Mouse (Mus musculus): ENCODE results near the gene Cds2.
"Not testable (repeated sequence)": the region's sequence is repeated elsewhere in the genome, so short reads cannot be mapped to it uniquely, and the experiment has no call there.

Gene Cds2

GRCm38 (mm10) chr2:132262879-132263398, at the start of gene Cds2:
Cds2 (plus strand) TSS chr2:132263148.
- peak; percentile 96 for DNase-seq (ENCODE audit: low read depth)

DNA sequence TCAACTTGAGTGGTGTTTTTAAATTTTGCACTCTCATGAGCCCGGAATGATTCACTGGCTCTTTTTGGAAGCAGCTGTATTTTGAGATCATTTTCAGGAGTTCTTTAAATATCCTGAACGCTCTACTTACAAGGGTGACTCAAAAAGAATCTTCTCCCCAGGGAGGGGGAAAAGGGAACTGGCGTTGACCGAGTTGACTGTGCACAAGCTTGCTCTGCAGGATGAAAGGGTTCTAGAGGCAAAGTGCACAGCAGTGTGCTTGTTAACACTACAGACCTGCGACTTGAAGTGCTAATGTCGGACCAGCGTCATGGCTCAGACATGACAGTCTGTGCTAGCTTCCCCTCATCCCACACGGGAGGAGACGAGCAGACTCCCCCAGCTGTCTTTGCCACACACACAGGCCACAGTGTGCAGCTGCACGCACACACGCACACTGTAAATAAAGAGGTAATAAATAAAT, 41.3 kb upstream of the Cds2 start:
- DNase-seq (ENCODE audit: low read depth), result no peak

DNA sequence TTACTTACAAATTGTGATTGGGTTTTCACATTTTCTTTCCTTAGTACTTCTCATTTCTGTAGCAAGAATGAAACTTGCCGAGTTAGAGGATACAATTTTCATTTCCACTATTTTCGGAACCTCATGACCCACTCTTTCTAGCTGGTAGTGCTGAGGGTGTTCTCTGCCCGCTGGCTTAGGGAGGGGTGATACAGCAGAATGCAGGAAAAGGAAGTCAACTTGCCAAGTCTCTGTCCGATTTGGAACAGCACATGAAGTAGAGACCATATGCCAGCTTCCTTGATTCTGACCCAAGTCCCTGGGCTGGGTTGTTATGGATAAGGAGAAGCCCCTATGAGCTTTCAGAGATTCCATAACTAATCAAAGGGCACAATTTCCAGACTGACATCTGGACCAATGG, 38.6 kb upstream of the Cds2 start:
- DNase-seq (ENCODE audit: low read depth), result no peak

- DNase-seq (ENCODE audit: low read depth), result no peak
Observed at GRCm38 (mm10) chr2:132232413-132232945, 30.5 kb upstream of the Cds2 start.

- DNase-seq (ENCODE audit: low read depth), result no peak
Observed at GRCm38 (mm10) chr2:132233985-132234765, 28.8 kb upstream of the Cds2 start.

DNA sequence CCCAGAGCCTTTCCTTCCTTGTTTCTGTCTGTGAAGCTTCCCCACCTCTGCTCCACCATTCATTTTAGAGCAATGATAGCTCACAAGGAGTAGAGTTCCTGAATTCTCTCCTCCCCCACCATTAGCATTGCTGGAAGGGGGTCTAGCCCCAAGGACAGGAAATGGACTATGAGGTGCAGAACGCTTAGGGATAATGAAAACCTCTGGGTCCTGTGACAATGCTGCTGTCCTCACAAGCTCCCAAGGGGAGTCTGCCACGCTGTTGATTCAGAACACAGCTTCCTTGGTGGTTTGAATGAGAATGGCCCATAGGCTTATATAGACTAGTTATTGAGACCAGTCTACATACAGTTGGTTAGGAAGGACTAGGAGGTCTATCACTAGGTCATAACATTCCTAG, 27.7 kb upstream of the Cds2 start:
- DNase-seq (ENCODE audit: low read depth), result no peak

- no peak for DNase-seq (ENCODE audit: low read depth)
Observed at GRCm38 (mm10) chr2:132235975-132236374, 27.0 kb upstream of the Cds2 start.

- DNase-seq (ENCODE audit: low read depth), result not testable (repeated sequence)
Observed at GRCm38 (mm10) chr2:132239434-132239833, 23.5 kb upstream of the Cds2 start.

DNA sequence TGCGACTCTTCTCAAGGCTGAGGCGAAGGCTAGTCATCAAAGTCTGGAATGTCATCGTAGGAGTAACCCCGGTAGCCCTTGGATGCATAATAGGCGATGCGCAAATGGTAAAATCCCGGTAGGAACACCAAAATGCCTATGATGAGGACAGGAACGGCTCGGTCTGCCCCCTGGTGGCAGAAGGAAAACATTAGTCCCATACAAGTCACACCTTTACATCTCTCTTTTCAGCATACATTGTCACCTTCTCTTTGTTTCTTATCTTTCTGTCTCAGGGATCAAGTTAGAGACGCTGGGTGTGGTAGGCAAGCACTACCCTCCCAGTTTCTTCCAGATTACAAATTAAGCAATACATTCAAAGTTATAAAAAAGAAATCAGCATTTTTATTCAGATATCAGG, 22.5 kb upstream of the Cds2 start:
- peak; percentile 31 for DNase-seq (ENCODE audit: low read depth)

DNA sequence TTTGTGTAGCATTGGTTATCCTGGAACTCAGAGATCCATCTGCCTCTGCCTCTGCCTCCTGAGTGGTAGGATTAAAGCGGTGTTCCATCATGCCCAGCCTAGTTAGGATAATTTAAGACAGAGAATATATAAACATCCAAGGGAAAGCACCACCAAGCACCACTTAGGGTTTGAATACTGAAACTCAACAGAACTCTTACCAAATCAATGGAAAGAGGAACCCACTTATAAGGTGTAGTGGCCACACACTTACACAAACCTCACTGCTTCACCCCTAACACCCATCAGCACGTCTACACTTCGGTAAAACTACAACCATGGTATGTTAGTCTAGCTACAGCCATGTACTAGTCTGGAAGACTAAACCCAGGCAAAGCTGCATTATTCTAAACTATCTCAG, 19.6 kb upstream of the Cds2 start:
- DNase-seq (ENCODE audit: low read depth), result no peak

DNA sequence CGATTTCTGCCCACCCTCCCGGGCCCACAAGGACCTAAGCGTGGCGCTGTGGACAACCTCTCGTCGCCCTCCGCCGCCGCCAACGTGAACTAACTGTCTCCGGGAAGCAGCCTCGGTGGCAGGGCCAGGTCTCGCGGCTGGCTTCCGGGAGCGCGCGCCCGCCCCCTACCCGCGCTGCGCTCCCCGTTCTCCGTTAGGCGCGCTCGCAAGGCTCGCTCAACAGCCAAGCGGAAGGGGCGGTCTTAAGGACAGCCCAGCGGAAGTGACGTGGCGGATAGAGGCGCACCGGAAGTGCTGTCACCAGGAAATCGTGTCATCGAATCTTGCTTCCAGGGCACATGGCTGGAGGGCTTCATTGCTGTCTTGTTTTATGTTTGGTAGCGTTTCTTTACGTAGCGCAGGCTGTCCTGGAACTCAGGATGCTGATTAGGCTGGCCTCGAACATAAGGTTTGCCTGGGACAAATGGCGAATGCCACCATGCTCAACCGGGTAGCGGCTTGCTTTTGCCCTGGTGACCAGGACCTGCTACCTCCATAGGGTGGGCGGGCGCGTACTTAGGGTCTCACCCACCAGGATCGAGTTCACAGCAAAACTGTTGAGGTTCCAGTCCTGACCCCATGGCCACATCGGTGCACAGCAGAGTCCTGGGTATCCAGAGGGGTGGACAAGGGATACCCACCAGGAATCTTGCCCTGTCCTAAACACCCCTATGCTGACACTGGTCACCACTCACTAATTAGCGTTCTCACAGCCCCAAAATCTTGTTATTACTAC, 15.2 kb upstream of the Cds2 start, which contains the start of gene Tmem230:
Tmem230 (minus strand) TSS at position 269 of the 775 bp plus-strand sequence.
- DNase-seq (ENCODE audit: low read depth), result peak; percentile 91

DNA sequence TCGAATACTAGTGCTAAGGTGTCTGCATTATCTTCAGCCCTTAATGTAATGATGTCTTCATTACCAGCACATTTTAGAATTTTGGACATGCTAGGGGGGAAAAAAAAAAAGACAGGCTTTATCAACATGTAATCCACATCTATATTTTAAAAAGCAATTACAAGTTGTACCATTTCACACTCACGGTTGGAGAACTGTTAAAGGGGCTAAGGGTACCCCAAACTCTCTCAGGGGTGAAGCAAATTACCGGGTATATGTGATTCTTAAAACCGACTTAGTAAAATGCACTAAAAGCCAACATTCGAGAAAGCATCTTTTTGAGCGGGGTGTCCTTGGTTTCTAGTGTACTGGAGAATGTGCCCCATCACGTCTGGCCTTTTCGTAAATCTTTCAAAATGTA, 11.0 kb upstream of the Cds2 start:
- DNase-seq (ENCODE audit: low read depth), result no peak

DNA sequence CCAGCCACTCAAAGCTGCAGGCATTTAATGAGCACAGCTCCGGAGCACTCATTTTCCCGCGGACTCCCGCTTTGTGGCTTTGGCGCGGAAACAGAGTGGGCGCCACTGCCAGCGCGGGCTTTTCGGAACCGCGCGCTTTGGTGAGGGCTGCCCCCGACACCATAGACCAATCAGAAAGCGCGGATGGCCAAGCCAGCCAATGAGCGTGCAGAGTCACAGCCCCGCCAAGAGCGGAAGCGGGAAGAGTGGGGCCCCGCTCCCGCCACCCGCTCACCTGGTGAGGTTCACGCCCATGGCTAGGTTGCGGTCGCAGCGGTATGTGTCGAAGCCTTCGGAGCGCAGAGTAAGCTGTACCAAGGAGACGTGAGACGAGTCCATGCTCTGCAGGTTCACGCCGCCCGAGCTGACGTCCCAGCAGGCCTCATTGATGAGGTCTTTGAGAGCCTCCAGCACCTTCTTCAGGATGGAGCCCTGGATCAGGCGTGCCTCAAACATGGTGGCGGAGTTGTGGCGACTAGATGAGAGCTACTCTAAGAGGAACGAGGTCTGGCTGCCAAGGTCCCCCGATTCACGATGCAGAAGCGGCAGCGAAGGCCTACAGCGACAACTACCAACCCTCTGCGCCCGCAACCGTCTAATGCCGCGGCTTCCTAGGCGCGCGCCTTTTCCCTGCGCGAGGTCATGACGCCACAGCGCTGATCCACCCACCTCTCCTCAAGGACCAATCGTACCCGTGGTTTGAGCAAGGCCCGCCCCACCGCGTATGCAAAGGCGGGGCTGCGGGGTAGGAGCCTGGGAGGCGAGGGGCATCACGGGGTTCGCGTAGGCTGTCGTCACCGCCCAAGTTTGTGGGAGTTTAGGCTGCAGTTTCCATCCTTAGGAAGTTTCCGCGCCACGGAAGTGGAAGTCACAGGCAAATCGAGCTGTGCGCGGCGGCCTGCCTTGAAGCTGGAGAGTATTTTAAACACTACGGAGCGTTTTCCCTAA, 10.1 kb upstream of the Cds2 start, which contains the start of gene Pcna:
Pcna (minus strand) TSS at position 773 of the 987 bp plus-strand sequence.
- DNase-seq (ENCODE audit: low read depth), result peak; percentile 96

- DNase-seq (ENCODE audit: low read depth), result no peak
Observed at GRCm38 (mm10) chr2:132253603-132254002, 9.3 kb upstream of the Cds2 start.

DNA sequence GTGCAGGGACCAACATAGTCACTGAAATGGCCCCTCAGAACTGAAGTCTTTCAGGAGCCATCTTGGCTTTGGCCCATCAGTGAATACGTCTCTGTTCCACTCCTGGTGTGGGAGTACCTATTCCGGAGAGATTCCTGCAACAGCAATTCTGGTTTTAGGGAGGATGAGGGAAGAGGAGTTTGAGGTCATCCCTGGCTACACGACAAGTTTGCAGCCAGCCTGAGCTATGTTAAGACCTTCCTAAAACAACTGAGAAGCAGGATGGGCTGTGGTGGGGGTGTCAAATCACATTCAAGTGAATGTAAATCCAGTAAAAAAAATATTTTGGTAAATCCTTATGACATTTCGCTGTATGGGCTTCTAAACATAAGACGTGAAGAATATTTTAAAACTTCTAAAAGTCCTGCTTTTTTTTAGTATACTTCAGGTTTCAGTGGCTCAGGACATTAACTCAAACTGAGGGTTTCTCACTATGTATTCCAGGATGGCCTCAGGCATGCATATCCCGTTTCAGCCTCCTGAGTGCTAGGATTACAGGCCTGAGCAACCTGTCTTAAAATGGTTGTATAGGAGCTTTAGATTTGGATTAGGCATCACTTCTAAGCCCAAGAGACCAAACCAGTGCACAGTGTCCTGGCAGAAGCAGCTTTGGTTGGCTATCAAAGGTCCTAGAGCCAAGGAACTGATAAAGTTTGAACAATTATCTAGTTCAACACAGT, 5.4 kb upstream of the Cds2 start:
- no peak for DNase-seq (ENCODE audit: low read depth)

DNA sequence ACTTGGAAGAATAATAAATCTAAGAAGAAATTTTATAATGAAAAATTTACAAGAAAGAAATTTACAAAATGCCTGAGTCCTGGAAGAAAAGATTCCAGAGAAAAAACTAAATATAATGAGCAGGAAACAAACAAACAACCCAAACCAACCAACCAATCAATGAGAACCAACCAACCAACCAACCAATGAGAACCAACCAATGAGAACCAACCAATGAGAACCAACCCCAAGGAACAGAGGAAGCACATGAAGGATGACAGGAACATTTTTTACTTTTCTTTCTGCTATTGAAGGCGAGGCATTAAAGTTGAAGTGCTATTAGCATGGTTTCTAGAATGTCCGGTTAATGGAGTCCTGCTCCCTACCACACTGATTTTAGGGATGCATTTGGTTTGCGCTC, 2.3 kb upstream of the Cds2 start:
- no peak for DNase-seq (ENCODE audit: low read depth)

- DNase-seq (ENCODE audit: low read depth), result no peak
Observed at GRCm38 (mm10) chr2:132262175-132262574, 773 bp upstream of the Cds2 start.

DNA sequence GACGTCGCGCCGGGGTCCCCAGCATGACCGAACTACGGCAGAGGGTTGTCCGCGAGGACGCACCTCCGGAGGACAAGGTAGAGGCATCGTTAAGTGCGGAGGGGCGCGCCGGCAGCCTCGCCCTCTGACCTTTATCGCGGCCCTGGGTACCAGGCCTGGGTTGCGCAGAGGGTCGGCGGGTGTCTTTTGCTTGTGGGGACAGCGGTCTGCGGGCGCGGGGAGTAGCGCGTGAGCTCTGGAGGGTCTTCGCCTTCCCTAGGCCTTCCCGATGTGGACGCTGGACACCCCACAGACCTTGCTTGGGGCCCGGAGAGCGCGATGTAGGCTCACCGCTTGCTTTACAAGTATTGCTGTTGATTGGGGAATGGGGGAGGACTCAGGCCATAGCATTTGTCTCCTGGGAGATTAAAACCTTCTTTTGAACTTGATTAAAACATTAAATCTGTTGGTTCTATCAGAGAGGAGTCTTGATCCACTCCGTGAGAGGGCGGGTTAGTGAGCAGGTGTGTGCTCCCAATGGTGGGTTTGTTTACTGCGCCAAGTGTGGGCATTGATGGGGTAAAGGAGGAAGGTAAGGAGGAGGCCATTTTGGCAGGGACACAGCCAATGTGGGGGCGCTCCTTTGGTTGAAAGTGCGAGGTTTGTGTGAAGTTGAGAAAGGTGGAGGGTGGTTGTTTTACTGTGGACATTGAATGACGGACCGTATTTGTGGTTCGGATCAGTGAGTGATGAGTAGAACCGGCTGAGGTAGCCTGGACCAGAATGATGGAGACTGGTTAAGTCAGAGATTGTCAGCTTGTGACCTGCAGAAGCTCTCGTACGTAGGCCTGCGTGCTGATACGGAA, 695 bp downstream of the Cds2 start:
- DNase-seq (ENCODE audit: low read depth), result no peak

DNA sequence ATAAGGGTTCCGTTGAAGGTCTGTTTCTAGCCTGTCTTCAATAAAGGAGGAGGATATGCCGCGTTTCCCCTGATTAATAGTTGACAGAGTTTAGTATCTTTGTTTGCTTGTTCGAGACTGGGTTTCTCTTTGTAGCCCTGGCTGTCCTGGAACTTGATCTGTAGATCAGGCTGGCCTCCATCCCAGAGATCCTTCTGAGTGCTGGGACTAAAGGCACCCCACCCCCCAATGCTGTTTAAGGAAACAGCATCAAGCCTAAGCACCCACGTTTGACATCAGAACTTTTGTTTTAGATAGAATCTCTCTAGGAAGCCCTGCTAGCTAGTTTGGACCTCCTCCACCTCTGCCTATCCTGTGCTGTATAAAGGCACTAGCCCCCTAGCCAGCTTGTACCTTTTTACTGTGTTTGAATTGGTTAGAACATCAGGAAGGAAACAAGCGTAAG, 1.3 kb downstream of the Cds2 start:
- DNase-seq (ENCODE audit: low read depth), result no peak

- DNase-seq (ENCODE audit: low read depth), result no peak
Observed at GRCm38 (mm10) chr2:132265196-132265595, 2.2 kb downstream of the Cds2 start.

Data from c-Kit-positive CD71-negative TER-119-negative erythroid progenitor cells, embryonic 14.5 days (primary cell).